Mouse (Mus musculus): ENCODE data around the gene Dmac2. TPM values are rescaled to one million over a fixed set of nuclear protein-coding genes. Genes with fewer than 3 reads are reported as not detected.

The Dmac2 gene
- polyA plus RNA-seq, 1 experiment from 2014 or later = 43.3 TPM

DNA sequence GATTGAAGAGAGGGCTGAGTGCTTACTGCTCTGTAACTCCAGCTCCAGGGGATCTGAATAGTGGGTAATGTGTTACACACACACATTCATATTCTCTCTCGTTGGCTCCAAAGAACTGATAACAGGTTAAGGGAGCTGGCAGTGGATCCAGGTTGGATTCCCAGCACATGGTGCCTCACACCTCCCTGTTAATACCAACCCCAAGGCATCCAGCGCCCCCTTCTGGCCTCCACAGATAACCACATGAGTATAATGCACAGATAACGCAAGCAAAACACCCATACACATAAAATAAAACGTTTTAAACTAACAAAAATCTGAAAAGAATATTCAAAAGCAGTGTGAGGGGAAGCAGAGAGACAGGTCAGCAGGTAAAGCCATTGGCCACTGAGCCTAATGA lies 53.2 kb downstream of the Dmac2 start:
- ATAC-seq (no peak), DNase-seq (ENCODE audit: low read depth, low spot score) (no peak)
- ChIA-PET CTCF (interaction anchor here (1.4 kb wide), 1 partner anchor 8 kb away, joined by 3 read pairs; the partner anchor contains the start of gene B9d2), POLR2A (no interaction called here)
- H3K27me3 ChIP-seq = no peaks in the 10 kb centered on the region
- no peak for TF ChIP-seq CTCF (IDR thresholded peaks at IDR 0.05)
- in situ Hi-C loops (cut with MboI; ENCODE audit: low pct_unique_long_range_greater_than_20kb) = no loop called here

DNA sequence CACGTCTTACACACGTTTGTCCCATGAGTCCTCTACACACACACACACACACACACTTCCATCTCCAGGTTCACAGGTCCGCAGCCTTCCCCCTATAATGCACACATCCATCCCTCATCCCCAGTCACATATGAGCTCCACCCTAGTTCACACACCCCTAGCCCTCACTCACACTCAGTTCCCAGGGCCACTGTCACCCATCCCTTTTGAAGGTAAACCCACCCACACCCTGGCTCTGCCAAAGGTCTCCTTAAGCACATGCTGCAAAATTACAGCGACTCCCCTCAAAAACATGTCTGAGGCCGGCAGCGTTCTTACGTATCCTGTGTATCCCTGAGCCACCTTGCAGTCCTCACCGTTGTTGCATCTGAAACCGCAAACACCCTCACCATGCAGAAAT lies 55.1 kb downstream of the Dmac2 start:
- no peak for ATAC-seq
- in situ Hi-C loops (cut with MboI; ENCODE audit: low pct_unique_long_range_greater_than_20kb) = no loop called here
- POLR2A ChIA-PET = no interaction called here

DNA sequence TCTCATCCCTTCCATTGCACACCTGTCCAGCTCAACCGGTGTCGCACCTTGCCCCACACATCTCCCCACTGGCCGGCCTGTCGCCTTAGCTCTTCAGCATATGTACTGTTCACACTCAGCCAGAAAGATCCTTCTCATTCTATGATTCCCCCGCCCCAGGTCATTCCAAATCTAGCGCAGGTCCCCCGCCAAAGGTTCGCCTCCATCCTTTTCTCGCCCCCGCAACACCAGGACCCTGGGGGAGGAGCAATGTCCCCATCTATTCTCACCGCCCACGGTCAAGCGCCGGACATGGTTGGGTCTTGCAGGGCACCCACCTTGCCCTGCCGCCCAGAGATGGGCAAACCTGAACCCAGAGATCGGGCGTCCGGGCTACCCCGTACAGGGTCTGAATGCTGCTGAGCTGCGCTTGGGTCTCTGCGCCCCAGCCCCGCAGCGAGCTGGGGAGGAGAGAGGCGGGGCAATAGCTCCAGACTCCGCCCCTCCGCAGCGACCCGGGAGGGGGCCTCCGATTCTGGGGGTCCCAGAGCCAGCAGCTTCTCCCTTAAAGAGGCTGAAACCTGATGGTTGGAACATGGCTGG lies 55.6 kb downstream of the Dmac2 start, which contains the start of gene Tmem91:
TSS of gene Tmem91 (minus strand) at position 448 of the 582 bp plus-strand sequence.
- DNase-seq (ENCODE audit: low read depth, low spot score) (no peak), ATAC-seq (no peak)
- CTCF ChIA-PET = interaction anchor here (2.2 kb wide), 1 partner anchor 12 kb away, joined by 8 read pairs; no protein-coding TSS in a partner anchor
- no peaks in the 10 kb centered on the region for H3K27me3 ChIP-seq
- no peak for TF ChIP-seq CTCF (IDR thresholded peaks at IDR 0.05)
- POLR2A ChIA-PET = no interaction called here
- in situ Hi-C loops (cut with MboI; ENCODE audit: low pct_unique_long_range_greater_than_20kb) = no loop called here

More for the DNA sequence above, 55.1 kb downstream of the Dmac2 start:
- no peaks in the 10 kb centered on the region for H3K27me3 ChIP-seq
- no peak for DNase-seq (ENCODE audit: low read depth, low spot score)
- CTCF ChIA-PET = interaction anchor here (1.0 to 2.2 kb wide), 2 partner anchors 9 to 12 kb away, joined by 3 to 8 read pairs; no protein-coding TSS in a partner anchor
- no peak for TF ChIP-seq CTCF (IDR thresholded peaks at IDR 0.05)

Other genes starting within 250 kb of the Dmac2 start
- gene Cnfn, start 249.7 kb upstream of the Dmac2 start, polyA plus RNA-seq (2021) = not detected
- 13.2 TPM for gene Lipe, start 220.7 kb upstream of the Dmac2 start, polyA plus RNA-seq (2021)
- 0.10 TPM for gene Cxcl17, start 206.5 kb upstream of the Dmac2 start, polyA plus RNA-seq (2021)
- gene Ceacam1, start 141.8 kb upstream of the Dmac2 start, polyA plus RNA-seq (2021) = 1.2 TPM
- 0.28 TPM for gene Ceacam2, start 79.6 kb upstream of the Dmac2 start, polyA plus RNA-seq (2021)
- not detected for gene Erich4, start 3.5 kb upstream of the Dmac2 start, polyA plus RNA-seq (2021)
- 0.23 TPM for gene B3gnt8, start 7.2 kb downstream of the Dmac2 start, polyA plus RNA-seq (2021)
- gene Bckdha, start 39.6 kb downstream of the Dmac2 start, polyA plus RNA-seq (2021) = 72.5 TPM
- 32.9 TPM for gene Exosc5, start 39.8 kb downstream of the Dmac2 start, polyA plus RNA-seq (2021)
- gene Tmem91, start 55.8 kb downstream of the Dmac2 start, polyA plus RNA-seq (2021) = 0.49 TPM
- gene B9d2, start 61.4 kb downstream of the Dmac2 start, polyA plus RNA-seq (2021) = 40.2 TPM
- 29.7 TPM for gene Tgfb1, start 67.6 kb downstream of the Dmac2 start, polyA plus RNA-seq (2021)
- gene Ccdc97, start 99.7 kb downstream of the Dmac2 start, polyA plus RNA-seq (2021) = 33.7 TPM
- 123 TPM for gene Hnrnpul1, start 135.3 kb downstream of the Dmac2 start, polyA plus RNA-seq (2021)
- gene Axl, start 169.3 kb downstream of the Dmac2 start, polyA plus RNA-seq (2021) = 473 TPM
- gene Cyp2s1, start 197.5 kb downstream of the Dmac2 start, polyA plus RNA-seq (2021) = 0.42 TPM

Data from Patski (cell line).